18 mouse cellular contexts compared by ENCODE assay signal in genomic region chr9:101995423-101996156, GRCm38 (mm10).
DNase-seq lines count a peak whose midpoint lies in the region; ATAC-seq lines count a peak whose summit lies in the region.
"Had no signal": no experiment of that assay in that cellular context is flagged by ENCODE, and none has a peak within 500 bp of the region (broad histone marks: within the 10 kb centered on the region; RNA-seq: fewer than 3 reads in every experiment).

No protein-coding gene starts in this region.

- ATAC-seq in intestine, embryonic 16.5 days = peak; percentile 79
- ATAC-seq in megakaryocyte progenitor cell, adult 5-6 weeks (replicated peaks; ENCODE audit: poor library complexity) = peak; percentile 83
- ATAC-seq: lung, postnatal 0 days had no signal

- 54% methylated on average over 10 of the region's 10 CpGs for WGBS in intestine, embryonic 16.5 days

- no peaks in the 10 kb centered on the region for H3K27me3 ChIP-seq in intestine, embryonic 16.5 days (replicated peaks; ENCODE audit: control insufficient read depth, insufficient read depth, low read length)
- H3K27me3 ChIP-seq: CH12.LX; forebrain, embryonic 12.5 days had no signal

- H3K4me1 ChIP-seq in intestine, embryonic 16.5 days (ENCODE audit: control insufficient read depth, insufficient read depth, low read length) = no peaks in the 10 kb centered on the region
- H3K4me1 ChIP-seq: embryonic facial prominence, embryonic 10.5 days had no signal

- H3K9ac ChIP-seq in intestine, embryonic 16.5 days (ENCODE audit: low read depth, low read length) = no peak overlapping the region
- H3K9ac ChIP-seq: forebrain, embryonic 12.5 days; heart, embryonic 15.5 days had no signal

- peak; percentile 31 for DNase-seq in spleen, adult 12 weeks (ENCODE audit: low spot score)
- no peak for DNase-seq in spleen, postnatal 14 days (ENCODE audit: low spot score in 2 of 2)
- DNase-seq in yolk sac, embryonic 10.5 days (ENCODE audit: low spot score) = peak; percentile 8
- no peak for DNase-seq in adrenal gland, adult (ENCODE audit: inconsistent age in 2 of 2, low spot score in 1 of 2)
- no peak for DNase-seq in urinary bladder, postnatal 4 days (ENCODE audit: low spot score in 2 of 2)
- DNase-seq: adrenal gland, adult 8-10 months; cerebellum, adult 2 months; gastrocnemius, adult 2 months; kidney, adult 18-20 months; layer of hippocampus, adult 9-11 months; left cerebral cortex, postnatal 4 days had no signal

- no peaks in the 10 kb centered on the region for H3K36me3 ChIP-seq in intestine, embryonic 16.5 days (ENCODE audit: control insufficient read depth, insufficient read depth, low read length)
- H3K36me3 ChIP-seq: embryonic facial prominence, embryonic 10.5 days; heart, embryonic 15.5 days had no signal

- no peaks in the 10 kb centered on the region; the same call in 1 of the 2 replicates for H3K9me3 ChIP-seq in intestine, embryonic 16.5 days (ENCODE audit: control insufficient read depth, low read length)
- H3K9me3 ChIP-seq: embryonic facial prominence, embryonic 10.5 days; forebrain, embryonic 12.5 days; heart, embryonic 15.5 days had no signal

- no peak overlapping the region for H3K27ac ChIP-seq in intestine, embryonic 16.5 days (ENCODE audit: low read length)
- H3K27ac ChIP-seq: embryonic facial prominence, embryonic 10.5 days; forebrain, embryonic 12.5 days; gastrocnemius, adult 2 months; heart, embryonic 15.5 days had no signal

- no peak overlapping the region for H3K4me3 ChIP-seq in intestine, embryonic 16.5 days (ENCODE audit: low read length)
- H3K4me3 ChIP-seq: embryonic facial prominence, embryonic 10.5 days; forebrain, embryonic 12.5 days; gastrocnemius, adult 2 months; heart, embryonic 15.5 days had no signal

- H3K4me2 ChIP-seq in intestine, embryonic 16.5 days (ENCODE audit: low read depth, low read length) = no peak overlapping the region
- H3K4me2 ChIP-seq: forebrain, embryonic 12.5 days; heart, embryonic 15.5 days had no signal

Comparison
In these comparisons a context has a peak if more than half of its experiments do, and no peak if none do; other contexts are left out.
1. DNase-seq: peak in spleen, adult 12 weeks (single experiment) and yolk sac, embryonic 10.5 days (single experiment); none in spleen, postnatal 14 days (0 of 2), adrenal gland, adult (0 of 2) and urinary bladder, postnatal 4 days (0 of 2).